ENCODE assay signal across 23 mouse cellular contexts in the genomic region with DNA sequence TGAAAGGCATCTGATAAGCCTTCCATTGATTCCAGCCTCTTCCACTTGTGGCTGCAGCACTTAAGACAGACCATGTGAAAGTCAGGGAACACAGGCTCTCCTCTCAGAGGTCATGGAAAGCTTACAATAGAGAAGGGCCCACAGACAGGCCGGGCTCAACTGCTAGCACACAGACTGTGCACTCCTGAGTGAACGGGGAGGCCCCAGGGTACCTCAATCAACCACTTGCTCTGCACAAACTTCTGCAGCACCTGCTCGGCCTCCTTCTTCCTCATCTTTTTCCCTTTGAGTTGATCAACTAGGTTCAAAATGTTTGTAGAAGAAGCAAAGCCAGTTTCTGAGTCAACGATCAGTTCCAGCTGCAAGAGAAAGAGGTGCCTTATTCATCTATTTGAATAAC. TPM values are rescaled to one million over a fixed set of nuclear protein-coding genes. Genes with fewer than 3 reads are reported as not detected.
DNase-seq lines count a peak whose midpoint lies in the region; ATAC-seq lines count a peak whose summit lies in the region.
"Had no signal": no experiment of that assay in that cellular context is flagged by ENCODE, and none has a peak within 500 bp of the region (broad histone marks: within the 10 kb centered on the region; RNA-seq: fewer than 3 reads in every experiment).

No protein-coding gene starts in this region.

- no peaks in the 10 kb centered on the region for H3K27me3 ChIP-seq in liver, embryonic 13.5 days
- no peaks in the 10 kb centered on the region for H3K27me3 ChIP-seq in liver, embryonic 11.5 days (replicated peaks; ENCODE audit: control insufficient read depth, insufficient read depth, low read length)
- H3K27me3 ChIP-seq: embryonic facial prominence, embryonic 15.5 days; forebrain, embryonic 15.5 days; heart, embryonic 15.5 days; hindbrain, embryonic 13.5 days had no signal

- peaks cover 62% of the 10 kb centered on the region for H3K4me1 ChIP-seq in liver, embryonic 13.5 days (replicated peaks)
- H3K4me1 ChIP-seq in liver, embryonic 11.5 days (replicated peaks; ENCODE audit: control insufficient read depth, insufficient read depth, low read length): peaks cover 19% of the 10 kb centered on the region

- peak; percentile 33 for DNase-seq in CD4-positive, CD25-positive, alpha-beta regulatory T cell, adult 2 months (ENCODE audit: low read depth, low spot score)
- no peak for DNase-seq in liver, embryonic 13.5 days
- DNase-seq in liver, embryonic 11.5 days (ENCODE audit: low spot score): no peak
- DNase-seq in induced T-regulatory cell, adult 2 months (ENCODE audit: low read depth): peak; percentile 49
- DNase-seq in thymus, postnatal 25 days: peak; percentile 41
- no peak for DNase-seq in gastrocnemius, postnatal 4 days (ENCODE audit: low spot score in 2 of 2)
- DNase-seq: adrenal gland, adult 8-10 months; adrenal gland, postnatal 36 days; B cell, adult 2 months; cerebellum, adult 2 months; cerebellum, postnatal 14 days; embryo, embryonic 11 days; gastrocnemius, postnatal 10 days; heart, postnatal 14 days had no signal

- no peak overlapping the region for H3K4me3 ChIP-seq in liver, embryonic 13.5 days (replicated peaks)
- H3K4me3 ChIP-seq in liver, embryonic 11.5 days (ENCODE audit: low read depth, low read length): no peak overlapping the region
- H3K4me3 ChIP-seq: embryonic facial prominence, embryonic 15.5 days; erythroblast, embryonic 14.5 days; forebrain, embryonic 15.5 days; heart, embryonic 15.5 days; hindbrain, embryonic 13.5 days had no signal

- peak overlapping the region; percentile 99; the same call in 1 of the 2 replicates for H3K27ac ChIP-seq in liver, embryonic 13.5 days
- no peak overlapping the region for H3K27ac ChIP-seq in liver, embryonic 11.5 days (ENCODE audit: low read depth, low read length)
- H3K27ac ChIP-seq: forebrain, embryonic 15.5 days; heart, embryonic 15.5 days; hindbrain, embryonic 13.5 days; hindbrain, postnatal 0 days had no signal

- WGBS in liver, embryonic 13.5 days (ENCODE audit: insufficient replicate concordance): 83% methylated on average over 4 of the region's 4 CpGs
- WGBS in liver, embryonic 11.5 days: 86% methylated on average over 4 of the region's 4 CpGs

- H3K9ac ChIP-seq in liver, embryonic 13.5 days: peak overlapping the region; percentile 27; the same call in 1 of the 2 replicates
- no peak overlapping the region for H3K9ac ChIP-seq in liver, embryonic 11.5 days (ENCODE audit: low read depth, low read length)
- H3K9ac ChIP-seq: embryonic facial prominence, embryonic 15.5 days; forebrain, embryonic 15.5 days; heart, embryonic 15.5 days; hindbrain, embryonic 13.5 days had no signal

- no peaks in the 10 kb centered on the region for H3K9me3 ChIP-seq in liver, embryonic 13.5 days (replicated peaks)
- no peaks in the 10 kb centered on the region for H3K9me3 ChIP-seq in liver, embryonic 11.5 days (ENCODE audit: control insufficient read depth, low read length)
- H3K9me3 ChIP-seq: embryonic facial prominence, embryonic 15.5 days; forebrain, embryonic 15.5 days; G1E; heart, embryonic 15.5 days; hindbrain, embryonic 13.5 days had no signal

- H3K4me2 ChIP-seq in liver, embryonic 13.5 days: no peak overlapping the region
- H3K4me2 ChIP-seq in liver, embryonic 11.5 days: no peak overlapping the region
- H3K4me2 ChIP-seq: embryonic facial prominence, embryonic 15.5 days; forebrain, embryonic 15.5 days; heart, embryonic 15.5 days; hindbrain, embryonic 13.5 days had no signal

- peaks cover 68% of the 10 kb centered on the region for H3K36me3 ChIP-seq in liver, embryonic 13.5 days
- H3K36me3 ChIP-seq in liver, embryonic 11.5 days (ENCODE audit: control insufficient read depth, insufficient read depth, low read length): peaks cover 29% of the 10 kb centered on the region

- no peak for ATAC-seq in CD4-positive, CD25-positive, alpha-beta regulatory T cell, adult 4 months
- no peak for ATAC-seq in liver, embryonic 13.5 days (ENCODE audit: low read depth)
- no peak for ATAC-seq in liver, embryonic 11.5 days (replicated peaks; ENCODE audit: low FRiP score)
- ATAC-seq in frontal cortex, adult (ENCODE audit: low TSS enrichment): no peak
- ATAC-seq: hindbrain, postnatal 0 days had no signal

RNA-seq across cellular contexts. Expression of gene Nsmce1, which starts 20.5 kb away (rescaled TPM):
- polyA plus RNA-seq in CD4-positive, CD25-positive, alpha-beta regulatory T cell, adult 4 months (2017; shearing (Covaris generic)): 100 to 1,000 TPM; 116 to 118 TPM
- 97.4 and 102 TPM in 2 replicates for polyA plus RNA-seq in liver, embryonic 13.5 days (2015; fragmentation: Nextera tagmentation; extraction: Ambion mirVana)
- 126 and 132 TPM in 2 replicates for polyA plus RNA-seq in liver, embryonic 11.5 days (2014; fragmentation: Nextera tagmentation; extraction: Ambion mirVana)
- 10 to 100 TPM; 28.3 to 33.6 TPM for total RNA-seq in gastrocnemius, postnatal 4 days (2021)

RNA-seq across cellular contexts. Expression of gene Kdm8, which starts 26.4 kb away (rescaled TPM):
- polyA plus RNA-seq in CD4-positive, CD25-positive, alpha-beta regulatory T cell, adult 4 months (2017; shearing (Covaris generic)): 10 to 100 TPM in 1 of 2 experiments, 1 to 10 TPM in 1; 4.5 to 10.9 TPM
- 8.6 and 9.1 TPM in 2 replicates for polyA plus RNA-seq in liver, embryonic 13.5 days (2015; fragmentation: Nextera tagmentation; extraction: Ambion mirVana)
- 14.8 and 15.2 TPM in 2 replicates for polyA plus RNA-seq in liver, embryonic 11.5 days (2014; fragmentation: Nextera tagmentation; extraction: Ambion mirVana)
- total RNA-seq in gastrocnemius, postnatal 4 days (2021): 1 to 10 TPM; 4.6 to 5.0 TPM

Comparison
In these comparisons a context has a peak if more than half of its experiments do, and no peak if none do; other contexts are left out.
1. DNase-seq: peak in CD4-positive, CD25-positive, alpha-beta regulatory T cell, adult 2 months (single experiment), induced T-regulatory cell, adult 2 months (single experiment) and thymus, postnatal 25 days (single experiment); none in liver, embryonic 13.5 days (single experiment), liver, embryonic 11.5 days (single experiment) and gastrocnemius, postnatal 4 days (0 of 2).